Mouse (Mus musculus) left cerebral cortex, postnatal 10 days (tissue): ENCODE measurements around the gene Lrrc49. TPM values are rescaled to one million over a fixed set of nuclear protein-coding genes. Genes with fewer than 3 reads are reported as not detected.

Experiments
- DNase-seq, 2 experiments: peaks; one replicate each; pipeline ENCODE4 v3.0.0; 2021 to 2022; ENCODE audit warnings: low spot score in 2 of 2, mixed read lengths in 1 of 2; ENCODE audit errors: extremely low spot score in 1 of 2
- intact Hi-C: fragments of 180-260 bp; cut with DNase I; formaldehyde crosslinking; loops from one replicate; pipeline ENCODE4 v1.15.1; 2025
- total RNA-seq, 2 experiments: library from RNA; stranded (reverse); gene quantifications; 2 replicates each; pipeline ENCODE4 v1.2.3; 2021

The Lrrc49 gene
- total RNA-seq, 2 experiments from 2014 or later = 71.6 to 71.7 TPM

- intact Hi-C loops = no loop called here
- DNase-seq = no peak
Measured at GRCm38 (mm10) chr9:60519601-60520000, 168.4 kb downstream of the Lrrc49 start.

Other genes with a start within 250 kb of the Lrrc49 start
- 10 to 100 TPM in 1 of 2 experiments, 1 to 10 TPM in 1; 9.1 to 10.8 TPM for gene Thsd4, start 166.1 kb downstream of the Lrrc49 start, total RNA-seq
- gene Larp6, start 24.8 kb upstream of the Lrrc49 start, total RNA-seq = 10 to 100 TPM; 32.2 to 34.1 TPM
- 10 to 100 TPM in 1 of 2 experiments, 1 to 10 TPM in 1; 10.0 to 12.3 TPM for gene Uaca, start 106.4 kb upstream of the Lrrc49 start, total RNA-seq